Mouse (Mus musculus) liver, adult (tissue): ENCODE measurements at regions not wholly inside any gene's neighbourhood (a gene's known extent, or its start where the extent isn't known, plus 50 kb on each side); places are given as distances from the start of the nearest gene placed in this dataset.

Source experiments
- GATA4 ChIP-seq: IDR thresholded peaks from 2 replicates; pipeline ENCODE4 v1.6.1; 2014; ENCODE audit warnings: mild to moderate bottlenecking, low read length; ENCODE audit not compliant: insufficient replicate concordance

DNA sequence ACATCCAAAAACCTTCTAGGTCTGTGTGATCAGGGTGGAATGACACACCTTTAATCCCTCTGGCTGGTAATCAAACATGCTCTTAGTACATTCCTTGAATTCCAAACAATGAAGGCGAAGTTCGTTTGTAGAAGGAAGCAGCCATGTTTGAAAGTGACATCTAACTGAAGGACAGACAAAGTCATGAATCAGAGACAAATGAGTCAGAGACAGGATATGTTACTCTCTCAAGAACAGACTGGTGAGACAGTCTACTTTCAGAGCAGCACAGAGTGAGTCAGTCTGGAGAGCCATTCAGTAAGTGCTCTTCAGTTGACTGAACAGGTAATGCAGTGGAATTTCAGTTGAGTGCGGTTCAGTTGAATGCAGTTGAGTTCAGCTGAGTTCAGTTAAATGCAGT is 150.4 kb downstream of the Cpe start:
- TF ChIP-seq GATA4: no peak

DNA sequence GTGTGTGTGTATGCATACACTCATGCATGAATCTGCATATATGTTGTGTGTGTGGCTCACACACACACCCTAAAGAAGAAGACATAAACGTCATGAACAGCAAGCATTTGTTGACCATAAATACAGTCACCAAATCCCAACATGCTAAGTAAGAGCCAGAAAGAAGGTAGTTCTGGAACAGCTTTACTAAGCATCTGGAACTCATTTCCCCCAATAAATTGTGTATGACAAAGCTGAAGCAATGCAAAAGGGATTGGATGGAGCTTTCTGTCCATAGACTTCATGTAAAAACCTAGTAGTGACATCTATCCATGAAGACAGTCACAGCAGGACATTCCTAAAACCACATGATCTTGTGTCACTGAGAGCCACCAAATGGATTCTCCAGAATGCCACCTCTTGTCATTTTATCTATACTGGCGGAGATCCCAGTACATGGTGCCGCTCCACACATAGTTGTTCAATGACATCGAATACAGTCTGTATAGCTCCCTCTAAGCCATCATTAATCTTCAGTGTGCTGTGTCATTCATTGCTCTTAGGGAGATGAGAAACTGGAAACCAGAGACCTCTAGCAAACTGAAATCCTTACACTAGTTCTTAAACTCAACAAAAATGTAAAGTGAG is 152.9 kb downstream of the Cpe start:
- TF ChIP-seq GATA4: no peak

DNA sequence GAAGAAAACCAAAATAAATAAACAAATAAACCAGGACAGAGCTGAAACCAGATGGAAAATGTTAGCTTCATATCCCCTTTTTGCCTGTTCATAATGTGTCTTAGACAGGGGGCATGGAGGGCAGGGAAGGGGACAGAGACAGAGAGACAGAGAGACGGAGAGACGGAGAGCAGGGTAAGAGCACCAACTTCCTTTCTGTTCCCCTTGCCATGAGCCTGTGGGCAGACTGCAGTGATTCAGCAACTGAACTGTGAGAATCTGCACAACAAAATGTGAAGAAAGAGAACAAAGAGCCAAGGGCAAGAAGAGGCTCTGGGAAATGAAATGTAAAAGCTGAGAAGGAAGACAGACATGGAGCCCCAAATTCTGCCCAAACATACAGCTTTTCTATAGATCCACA is 161.1 kb downstream of the Cpe start:
- TF ChIP-seq GATA4: no peak

DNA sequence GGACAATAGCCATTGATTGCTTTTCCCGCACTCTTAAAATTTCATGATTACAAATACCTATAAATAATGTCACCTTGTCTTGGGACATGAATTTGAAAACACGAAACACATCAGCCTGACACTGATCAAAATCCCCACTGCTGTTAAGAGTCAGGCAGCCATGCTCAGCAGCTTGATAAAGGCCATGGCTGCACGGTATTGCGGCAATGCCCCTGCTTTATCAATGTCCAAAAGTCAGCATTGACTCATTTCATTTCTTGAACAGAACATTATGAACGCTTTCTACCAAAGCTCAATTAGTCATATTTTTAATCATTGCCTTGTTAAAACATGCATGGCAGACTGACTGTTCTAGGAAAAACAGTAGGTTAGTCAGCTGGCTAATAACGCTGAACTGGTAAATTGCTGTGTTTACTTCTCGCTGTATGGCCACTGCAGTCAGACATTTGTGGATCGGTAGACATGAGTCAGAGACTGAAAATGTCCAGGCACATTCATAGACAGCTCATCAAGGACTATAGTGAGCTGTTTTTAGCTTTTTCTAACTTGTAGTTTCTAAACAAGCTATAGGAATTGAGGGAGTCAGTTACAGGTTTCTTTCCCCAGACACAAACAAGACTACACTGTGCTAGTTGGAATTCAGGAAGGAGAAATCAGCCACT is 170.3 kb downstream of the Cpe start:
- no peak for TF ChIP-seq GATA4

DNA sequence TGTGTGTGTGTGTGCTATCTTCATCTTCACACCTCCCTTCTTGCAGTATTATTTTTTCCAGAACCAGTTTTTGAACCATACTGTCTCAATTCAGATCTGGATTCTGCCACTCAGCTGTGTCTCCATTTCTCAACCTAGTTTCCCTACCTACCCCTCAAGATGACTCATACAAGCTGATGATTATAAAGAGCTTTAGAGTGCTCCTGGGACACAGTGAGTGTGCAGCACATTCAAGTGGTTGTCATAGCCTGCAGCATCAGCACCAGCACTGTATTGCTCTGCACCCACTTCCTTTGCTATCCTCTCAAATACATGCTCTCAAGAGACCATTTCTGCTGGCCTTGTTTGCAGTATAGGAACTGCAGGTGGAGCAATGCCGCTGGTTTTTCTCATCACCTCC is 173.2 kb downstream of the Cpe start:
- TF ChIP-seq GATA4: no peak

DNA sequence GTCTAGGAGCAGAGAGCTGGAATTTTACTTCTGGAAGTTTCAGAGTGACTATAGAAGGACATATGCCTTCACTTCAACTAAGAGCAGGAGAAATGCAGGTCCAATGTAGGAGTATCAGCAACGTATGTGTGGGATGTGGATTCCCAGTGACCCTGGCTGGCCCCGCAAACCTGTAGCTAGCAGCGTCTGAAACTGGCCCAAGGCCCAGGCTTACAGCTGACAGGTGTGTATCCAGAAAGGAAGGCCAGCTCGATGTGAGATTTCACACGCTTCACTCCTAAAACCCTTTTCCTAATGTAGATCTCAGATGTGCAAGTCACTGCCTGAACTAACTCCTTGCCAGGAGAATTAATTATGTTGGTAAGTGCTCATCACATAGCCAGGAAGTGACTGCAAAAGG is 176.9 kb downstream of the Cpe start:
- no peak for TF ChIP-seq GATA4

DNA sequence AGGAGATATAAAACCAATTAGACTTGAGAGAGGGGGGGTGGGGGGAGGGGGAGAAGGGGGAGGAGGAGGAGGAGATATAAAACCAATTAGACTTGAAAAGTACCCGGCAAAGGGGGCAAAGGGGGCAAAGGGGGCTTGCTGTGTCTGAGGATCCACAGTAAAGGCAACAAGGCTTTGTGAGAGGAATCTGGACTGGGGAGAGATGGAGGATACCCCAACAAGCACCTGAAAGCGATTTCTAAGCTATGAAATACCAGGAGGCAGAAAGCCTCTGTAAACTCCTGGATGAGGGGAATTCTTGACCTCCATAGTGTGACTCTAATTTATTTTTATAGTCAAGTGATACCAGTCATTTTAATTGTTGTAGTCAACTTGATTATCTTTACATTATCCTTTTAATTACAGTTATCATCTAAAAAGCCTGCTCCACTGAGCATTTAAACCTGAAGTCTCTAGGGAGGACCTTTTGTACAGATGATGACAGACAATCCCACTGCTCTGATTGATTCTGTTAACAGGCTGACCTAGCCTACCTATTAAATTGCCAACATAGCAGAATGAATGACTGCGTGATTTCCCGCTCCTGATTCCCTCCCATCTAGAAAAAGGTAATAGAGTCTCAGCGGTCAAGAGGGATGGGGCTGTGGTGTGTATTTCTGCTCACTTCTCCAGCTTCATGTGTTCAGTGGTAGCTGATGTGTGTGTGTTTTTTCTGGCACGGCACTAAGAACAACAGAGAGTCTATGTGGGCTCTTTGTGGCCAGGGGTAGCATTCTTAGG is 195.4 kb downstream of the Cpe start:
- TF ChIP-seq GATA4: no peak

DNA sequence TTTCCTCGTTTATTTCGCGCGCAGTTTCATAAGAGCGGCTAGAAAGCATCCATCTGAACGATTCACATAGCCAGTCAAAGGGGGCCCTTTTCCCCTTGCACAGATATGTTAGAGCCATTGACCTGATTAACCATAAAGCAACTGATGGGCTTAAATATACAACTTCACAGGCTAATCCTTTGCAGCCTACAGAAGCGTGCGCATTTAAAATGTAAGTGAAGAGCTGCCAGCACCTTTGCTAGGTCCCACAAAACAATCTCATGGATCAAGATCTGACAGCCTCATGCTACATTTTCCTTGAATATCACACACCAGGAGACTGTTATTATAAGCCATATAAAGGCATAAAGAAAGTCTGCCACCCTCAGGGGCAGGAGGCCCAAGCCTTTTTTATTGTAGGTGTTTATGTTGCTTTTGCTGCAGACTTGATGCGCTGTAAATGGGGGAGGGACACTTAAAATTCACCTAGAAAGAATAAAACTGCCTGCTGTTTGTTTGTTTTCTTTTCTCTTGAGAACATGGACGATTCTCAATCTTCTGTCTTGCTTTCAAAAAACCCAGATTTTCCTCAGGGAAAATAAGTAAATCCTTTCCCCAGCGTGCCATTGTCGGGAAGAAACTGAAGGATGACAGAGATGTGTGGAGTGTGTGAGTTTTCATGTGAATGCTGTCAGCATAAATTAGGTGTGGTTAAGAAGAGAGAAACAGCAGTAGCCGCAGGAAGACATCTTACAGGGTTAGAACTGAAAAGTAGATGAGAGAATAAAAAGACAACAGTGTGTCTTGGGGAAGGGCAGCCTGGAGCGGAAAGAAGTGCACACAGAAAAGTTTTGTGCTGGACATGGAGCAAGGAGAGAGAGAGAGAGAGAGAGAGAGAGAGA is 196.3 kb downstream of the Cpe start:
- TF ChIP-seq GATA4: no peak

DNA sequence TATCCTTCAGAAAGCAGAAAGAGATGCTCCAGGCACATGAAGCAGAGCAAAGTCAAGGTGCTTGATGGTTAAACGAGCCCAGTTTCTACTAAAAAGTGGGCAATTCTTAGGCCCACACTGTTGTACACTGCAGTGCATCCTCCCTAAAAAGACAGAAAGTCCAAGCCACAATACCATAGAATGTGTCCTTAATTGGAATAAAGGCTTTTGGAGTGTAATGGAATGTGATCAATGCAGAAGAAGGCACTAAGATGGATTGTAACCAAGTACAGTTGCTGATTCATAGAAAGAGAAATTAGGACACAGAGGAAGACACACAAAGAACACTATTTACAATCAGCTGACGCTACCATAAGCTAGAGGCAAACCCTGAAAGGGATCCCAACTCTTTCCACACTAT is 201.3 kb downstream of the Cpe start:
- TF ChIP-seq GATA4: no peak

DNA sequence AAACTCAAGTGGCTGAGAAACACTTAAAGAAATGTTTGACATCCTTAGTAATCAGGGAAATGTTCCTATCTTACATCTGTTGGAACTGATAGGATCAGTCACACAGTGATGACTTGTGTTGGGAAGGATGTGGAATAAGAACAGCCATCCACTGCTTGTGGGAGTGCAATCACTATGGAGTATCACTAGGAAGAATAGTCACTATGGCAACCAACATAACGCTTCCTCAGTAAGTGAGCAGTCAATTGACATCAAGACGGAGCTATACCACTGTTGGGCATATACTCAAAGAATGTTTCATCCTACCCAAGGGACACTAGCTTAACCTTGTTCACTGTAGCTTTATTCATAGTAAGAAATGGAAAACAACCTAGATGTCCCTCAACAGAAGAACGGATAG is 204.8 kb downstream of the Cpe start:
- TF ChIP-seq GATA4: no peak

DNA sequence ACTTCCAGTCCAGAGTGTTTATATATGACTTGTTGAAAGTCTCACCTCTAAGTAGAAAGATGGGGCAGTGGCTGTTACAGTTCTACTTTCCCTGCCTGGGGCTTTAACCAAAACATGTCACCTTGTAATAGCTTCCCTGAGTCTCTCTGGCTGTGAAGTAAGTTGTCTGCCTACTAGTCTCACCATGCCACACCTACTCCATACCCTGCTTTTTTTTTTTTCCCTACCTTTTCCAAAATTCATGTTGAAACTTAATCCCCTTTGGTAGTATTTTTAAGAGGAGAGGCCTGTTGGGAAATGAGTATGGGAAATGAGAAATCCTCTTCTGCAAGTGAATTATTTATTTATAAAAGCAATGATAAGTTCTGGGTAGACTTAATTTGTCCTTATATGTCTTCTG is 219.6 kb downstream of the Cpe start:
- no peak for TF ChIP-seq GATA4

DNA sequence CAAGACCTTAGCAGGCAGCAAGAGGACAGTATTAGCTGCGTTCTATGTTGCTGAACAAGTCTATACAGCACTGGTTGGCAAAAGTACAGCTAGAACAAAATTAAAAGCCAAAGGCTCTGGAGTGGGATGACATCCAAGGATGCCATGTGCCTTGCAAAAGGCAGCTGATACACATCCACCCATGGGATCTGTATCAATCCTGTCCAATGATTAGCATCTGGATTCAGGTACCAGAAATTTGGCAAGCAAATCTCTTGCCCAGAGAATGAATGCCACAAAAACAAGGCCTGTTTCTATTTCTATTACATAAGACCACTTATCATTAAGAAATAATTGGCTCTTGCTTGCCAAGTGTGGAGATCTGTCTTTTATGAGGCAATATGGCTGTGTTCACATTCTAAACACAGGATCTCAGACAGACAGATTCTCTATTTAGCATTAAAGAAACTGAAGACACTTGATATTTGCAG is 220.0 kb downstream of the Cpe start:
- no peak for TF ChIP-seq GATA4

DNA sequence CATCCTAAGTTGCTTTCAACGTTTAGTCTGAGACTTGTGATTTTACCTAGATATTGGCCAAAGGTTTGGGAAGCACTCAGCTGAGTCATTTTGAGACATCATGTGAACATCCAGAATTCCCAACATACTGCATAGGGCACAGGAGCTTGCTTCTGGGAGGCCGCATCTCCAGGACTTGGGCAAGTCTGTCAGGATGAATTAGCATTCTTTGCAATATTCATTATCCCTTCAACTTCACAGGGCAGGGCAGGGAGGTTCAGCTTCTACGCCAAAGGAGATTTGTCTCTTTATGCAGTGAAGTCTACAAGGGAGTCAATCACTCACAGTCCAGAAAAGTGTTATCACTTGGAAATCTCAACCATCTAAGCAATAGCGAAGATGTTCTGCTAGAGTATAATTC is 231.7 kb downstream of the Cpe start:
- TF ChIP-seq GATA4: no peak

DNA sequence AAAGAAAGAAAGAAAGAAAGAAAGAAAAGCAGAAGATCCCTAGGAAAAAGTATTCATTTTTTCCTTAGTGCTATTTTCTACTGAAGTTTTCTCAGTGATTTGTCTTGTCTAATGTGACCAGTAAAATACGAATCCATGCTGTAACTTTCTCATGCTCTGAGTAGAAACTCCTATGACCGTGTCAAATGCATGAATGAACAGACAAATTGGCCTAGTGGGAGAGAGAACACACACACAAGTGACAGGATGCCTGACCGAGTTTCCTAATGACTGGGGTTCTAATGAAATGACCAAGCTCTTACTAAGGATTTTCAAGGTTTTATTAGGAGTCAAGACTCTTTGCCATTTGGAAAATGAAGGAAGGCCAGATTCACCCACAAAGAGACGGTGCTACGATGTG is 235.9 kb downstream of the Cpe start:
- no peak for TF ChIP-seq GATA4

DNA sequence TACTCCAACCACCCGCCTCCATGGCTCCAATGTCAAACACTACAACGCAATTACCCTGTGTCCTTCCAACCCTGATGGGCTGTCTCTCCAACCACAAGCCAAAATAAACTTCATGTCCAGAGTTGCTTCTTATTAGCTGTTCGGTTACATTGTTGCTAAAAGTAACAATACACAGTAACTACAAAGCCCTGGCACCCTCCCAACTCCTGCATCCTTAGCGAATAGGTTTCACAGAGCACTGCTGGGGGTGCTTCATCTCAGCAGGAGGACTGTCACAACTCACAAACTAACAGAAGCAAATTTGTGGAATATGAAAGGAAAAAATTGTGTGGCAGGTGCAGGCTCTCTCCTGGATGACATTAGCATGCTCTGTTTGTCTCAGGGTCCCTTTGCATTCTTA is 238.1 kb downstream of the Cpe start:
- TF ChIP-seq GATA4: no peak

DNA sequence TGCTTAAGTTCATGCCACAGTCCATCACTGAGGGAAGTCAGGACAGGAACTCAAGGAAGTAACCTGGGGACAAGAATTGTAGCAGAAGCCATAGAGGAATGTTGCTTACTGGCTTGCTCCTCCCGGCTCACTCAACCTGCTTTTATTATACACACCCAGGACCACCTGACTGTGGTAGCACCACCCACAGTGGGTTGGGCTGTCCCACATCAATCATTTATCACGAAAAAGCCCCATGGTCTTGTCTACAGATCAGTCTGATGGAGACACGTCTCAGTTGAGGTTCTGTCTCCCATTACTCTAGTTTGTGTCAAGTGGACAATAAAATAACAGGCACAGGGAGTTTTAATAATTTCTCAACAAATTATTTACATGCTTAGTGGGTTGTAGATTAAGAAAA is 239.3 kb upstream of the Tll1 start:
- no peak for TF ChIP-seq GATA4

DNA sequence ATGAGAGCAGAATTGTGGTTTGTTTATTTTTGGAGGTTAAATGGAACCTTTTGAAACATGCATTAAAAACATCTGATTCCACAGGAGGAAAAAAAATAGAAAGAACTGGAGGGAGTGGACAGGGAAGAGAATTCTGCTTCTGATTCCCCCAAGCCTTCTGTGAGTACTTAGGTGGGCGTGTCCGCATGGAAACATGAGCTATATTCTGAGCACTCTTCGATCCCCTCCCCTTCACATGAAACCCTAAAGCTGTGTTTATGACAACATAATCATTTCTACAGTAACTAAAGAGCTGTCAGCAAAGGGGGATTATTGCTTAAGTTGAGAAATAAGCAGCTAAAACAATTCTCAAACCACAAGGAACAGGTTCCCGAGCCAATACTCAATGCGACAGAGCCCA is 238.4 kb upstream of the Tll1 start:
- TF ChIP-seq GATA4: no peak
